Mouse (Mus musculus) mature B cell (primary cell): Measurements from ENCODE around the gene Fbln2.
"Not testable (repeated sequence)": the region's sequence is repeated elsewhere in the genome, so short reads cannot be mapped to it uniquely, and the experiment has no call there.

Source experiments
- in situ Hi-C: fragments of 300-500 bp; cut with MboI; formaldehyde crosslinking; loops from 2 replicates; pipeline ENCODE4 v1.14.3; 2019

The Fbln2 gene

GRCm38 (mm10) chr6:91212155-91212554 is at the start of gene Fbln2:
Gene Fbln2 (plus strand): TSS chr6:91212455.
- in situ Hi-C loops = not testable (repeated sequence)

- in situ Hi-C loops = no loop called here
These were observed 48.9 kb upstream of the Fbln2 start for GRCm38 (mm10) chr6:91163195-91163911.

- in situ Hi-C loops = no loop called here
These were observed 47.7 kb upstream of the Fbln2 start for GRCm38 (mm10) chr6:91164584-91164983.

- in situ Hi-C loops = no loop called here
These were observed 47.0 kb upstream of the Fbln2 start for GRCm38 (mm10) chr6:91165210-91165609.

- in situ Hi-C loops = no loop called here
These were observed 44.4 kb upstream of the Fbln2 start for GRCm38 (mm10) chr6:91167828-91168227.

- in situ Hi-C loops = no loop called here
These were observed 43.1 kb upstream of the Fbln2 start for GRCm38 (mm10) chr6:91169129-91169528.

- in situ Hi-C loops = no loop called here
These were observed 40.8 kb upstream of the Fbln2 start for GRCm38 (mm10) chr6:91171396-91171895.

- in situ Hi-C loops = no loop called here
These were observed 39.9 kb upstream of the Fbln2 start for GRCm38 (mm10) chr6:91172381-91172780.

- in situ Hi-C loops = no loop called here
These were observed 38.9 kb upstream of the Fbln2 start for GRCm38 (mm10) chr6:91173221-91173880.

GRCm38 (mm10) chr6:91174211-91174610 is 38.0 kb upstream of the Fbln2 start:
- in situ Hi-C loops = no loop called here

- in situ Hi-C loops = no loop called here
These were observed 31.5 kb upstream of the Fbln2 start for GRCm38 (mm10) chr6:91180767-91181171.

- in situ Hi-C loops = no loop called here
These were observed 30.9 kb upstream of the Fbln2 start for GRCm38 (mm10) chr6:91181320-91181719.

- in situ Hi-C loops = no loop called here
These were observed 30.2 kb upstream of the Fbln2 start for GRCm38 (mm10) chr6:91182075-91182490.

- in situ Hi-C loops = no loop called here
These were observed 29.2 kb upstream of the Fbln2 start for GRCm38 (mm10) chr6:91183041-91183440.

- in situ Hi-C loops = no loop called here
These were observed 28.3 kb upstream of the Fbln2 start for GRCm38 (mm10) chr6:91183980-91184379.

- in situ Hi-C loops = no loop called here
These were observed 27.5 kb upstream of the Fbln2 start for GRCm38 (mm10) chr6:91184776-91185175.

- in situ Hi-C loops = no loop called here
These were observed 26.8 kb upstream of the Fbln2 start for GRCm38 (mm10) chr6:91185502-91185901.

- in situ Hi-C loops = no loop called here
These were observed 25.9 kb upstream of the Fbln2 start for GRCm38 (mm10) chr6:91186161-91186931.

GRCm38 (mm10) chr6:91186934-91187333 is 25.3 kb upstream of the Fbln2 start:
- in situ Hi-C loops = no loop called here

GRCm38 (mm10) chr6:91187871-91188270 is 24.4 kb upstream of the Fbln2 start:
- in situ Hi-C loops = no loop called here

- in situ Hi-C loops = no loop called here
These were observed 22.3 kb upstream of the Fbln2 start for GRCm38 (mm10) chr6:91189971-91190370.

GRCm38 (mm10) chr6:91191465-91191864 is 20.8 kb upstream of the Fbln2 start:
- in situ Hi-C loops = no loop called here

GRCm38 (mm10) chr6:91192421-91192820 is 19.8 kb upstream of the Fbln2 start:
- in situ Hi-C loops = no loop called here
